Mouse (Mus musculus) myocyte (in vitro differentiated cells): ENCODE results near the gene Cdc45.

Experiments used
- CEBPB ChIP-seq: IDR thresholded peaks from 2 replicates; pipeline ENCODE4 v1.6.1; 2011; ENCODE audit warnings: mild to moderate bottlenecking, moderate library complexity; ENCODE audit not compliant: poor library complexity, insufficient read depth, severe bottlenecking
- MAX ChIP-seq: IDR thresholded peaks from one replicate; pipeline ENCODE4 v1.6.1; 2011; ENCODE audit warnings: low read depth, mild to moderate bottlenecking, control low read depth
- MYOD1 ChIP-seq, 3 experiments: IDR thresholded peaks; one replicate each; pipeline ENCODE4 v1.6.1; 2011; ENCODE audit warnings: control low read depth in 2 of 3, low read depth in 2 of 3, mild to moderate bottlenecking in 2 of 3, moderate library complexity in 1 of 3; ENCODE audit not compliant: insufficient read length in 2 of 3, control insufficient read depth in 1 of 3
- MYOG ChIP-seq, 3 experiments: IDR thresholded peaks; one replicate each; pipeline ENCODE4 v1.6.1; 2011; ENCODE audit warnings: control low read depth in 2 of 3, low read depth in 2 of 3, mild to moderate bottlenecking in 2 of 3; ENCODE audit not compliant: insufficient read length in 2 of 3, control insufficient read depth in 1 of 3, insufficient read depth in 1 of 3
- POLR2A ChIP-seq: IDR thresholded peaks from one replicate; pipeline ENCODE4 v1.6.1; 2011; ENCODE audit warnings: low read depth, mild to moderate bottlenecking, control low read depth, moderate library complexity; ENCODE audit not compliant: insufficient read length
- POLR2AphosphoS2 ChIP-seq: IDR thresholded peaks from one replicate; pipeline ENCODE4 v1.6.1; 2011; ENCODE audit warnings: low read depth, control low read depth; ENCODE audit not compliant: insufficient read length
- REST ChIP-seq: IDR thresholded peaks from one replicate; pipeline ENCODE4 v1.6.1; 2011; ENCODE audit warnings: mild to moderate bottlenecking, control low read depth, moderate library complexity; ENCODE audit not compliant: insufficient read depth, insufficient read length
- TCF12 ChIP-seq: IDR thresholded peaks from one replicate; pipeline ENCODE4 v1.6.1; 2011; ENCODE audit warnings: mild to moderate bottlenecking, control low read depth; ENCODE audit not compliant: poor library complexity, insufficient read depth, severe bottlenecking
- USF1 ChIP-seq: IDR thresholded peaks from one replicate; pipeline ENCODE4 v1.6.1; 2011; ENCODE audit warnings: low read depth, mild to moderate bottlenecking, control low read depth, moderate library complexity

DNA sequence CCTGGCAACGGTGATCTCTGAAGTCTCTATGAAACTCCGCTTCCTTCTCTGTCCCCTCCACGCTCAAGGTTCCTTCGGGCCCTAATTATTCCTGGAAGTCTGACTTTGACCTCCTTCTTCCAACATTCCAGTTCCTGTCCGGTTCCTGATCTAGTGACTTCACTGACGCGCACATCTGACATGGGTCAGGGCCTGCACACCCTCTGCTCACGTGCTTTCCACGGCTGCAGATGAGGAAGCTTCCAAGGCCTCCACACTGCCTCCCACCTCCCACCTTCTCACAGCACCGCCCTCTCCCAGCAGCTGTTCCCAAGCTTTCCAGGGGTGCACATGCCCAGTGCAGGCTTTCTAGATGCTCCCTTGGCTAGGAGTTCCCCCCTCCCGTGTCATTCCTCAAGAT, 60.7 kb downstream of the Cdc45 start:
- TF ChIP-seq POLR2A (no peak), REST (no peak), CEBPB (no peak), MYOD1 (IDR thresholded peaks at IDR 0.05; ENCODE audit: control insufficient read depth in 1 of 3, insufficient read length in 2 of 3, low read depth in 2 of 3) (no peak), USF1 (no peak), TCF12 (no peak), POLR2AphosphoS2 (no peak), MYOG (IDR thresholded peaks at IDR 0.05; ENCODE audit: control insufficient read depth in 1 of 3, insufficient read depth in 1 of 3, insufficient read length in 2 of 3, low read depth in 2 of 3) (peak in 1 of 3 experiments; percentile 36), MAX (no peak)
